Mouse (Mus musculus): ENCODE data around the gene Caly. TPM values are rescaled to one million over a fixed set of nuclear protein-coding genes. Genes with fewer than 3 reads are reported as not detected.

Gene Caly
- polyA plus RNA-seq, 1 experiment from 2014 or later: not detected

GRCm38 (mm10) chr7:140101993-140102860 lies 19.9 kb upstream of the Caly start, which contains the start of gene Fuom:
Gene Fuom, minus strand, starts transcription at chr7:140102441.
- Histone ChIP-seq H3K79me2 (ENCODE audit: inconsistent target) (no peaks in the 10 kb centered on the region), H3K27ac (no peak within 1 kb of the TSS), H3K4me3 (ENCODE audit: inconsistent target) (peak within 1 kb of the TSS; percentile 30), H3K36me3 (ENCODE audit: inconsistent target) (peaks cover 18% of the 10 kb centered on the region)
- 8% methylated on average over 30 of the region's 30 CpGs for WGBS (ENCODE audit: missing documents)

- 96% methylated on average over 8 of the region's 10 CpGs for WGBS (ENCODE audit: missing documents)
- peaks cover 11% of the 10 kb centered on the region for H3K36me3 ChIP-seq (ENCODE audit: inconsistent target)
- H3K79me2 ChIP-seq (ENCODE audit: inconsistent target): no peaks in the 10 kb centered on the region
- H3K27ac ChIP-seq: no peak overlapping the region
- peak overlapping the region; percentile 30; the same call in 1 of the 2 replicates for H3K4me3 ChIP-seq (ENCODE audit: inconsistent target)
Observed at GRCm38 (mm10) chr7:140101498-140101897, 19.1 kb upstream of the Caly start.

DNA sequence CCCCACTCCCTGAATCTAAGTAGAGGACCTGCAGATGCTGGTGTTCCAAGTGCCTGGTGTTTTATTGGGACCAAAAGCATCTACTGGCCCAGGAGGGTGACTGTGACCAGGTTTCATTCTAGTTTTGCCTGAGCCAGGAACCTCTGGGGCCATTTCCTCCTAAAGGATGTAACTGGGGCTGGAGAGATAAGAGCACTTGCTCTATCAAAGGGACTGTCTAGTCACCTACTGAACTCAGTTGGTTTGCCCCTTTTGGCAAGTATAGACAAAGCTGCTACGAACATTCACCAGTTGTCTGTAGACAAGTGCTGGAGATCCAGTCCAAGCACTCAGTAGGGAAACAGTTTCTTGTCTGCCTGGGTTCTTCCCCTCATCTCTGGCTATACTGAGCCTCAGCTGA lies 16.1 kb upstream of the Caly start:
- Histone ChIP-seq H3K79me2 (ENCODE audit: inconsistent target) (no peaks in the 10 kb centered on the region), H3K36me3 (ENCODE audit: inconsistent target) (no peaks in the 10 kb centered on the region), H3K4me3 (ENCODE audit: inconsistent target) (no peak overlapping the region), H3K27ac (no peak overlapping the region)
- WGBS (ENCODE audit: missing documents): 100% methylated on average over 1 of the region's 1 CpGs

DNA sequence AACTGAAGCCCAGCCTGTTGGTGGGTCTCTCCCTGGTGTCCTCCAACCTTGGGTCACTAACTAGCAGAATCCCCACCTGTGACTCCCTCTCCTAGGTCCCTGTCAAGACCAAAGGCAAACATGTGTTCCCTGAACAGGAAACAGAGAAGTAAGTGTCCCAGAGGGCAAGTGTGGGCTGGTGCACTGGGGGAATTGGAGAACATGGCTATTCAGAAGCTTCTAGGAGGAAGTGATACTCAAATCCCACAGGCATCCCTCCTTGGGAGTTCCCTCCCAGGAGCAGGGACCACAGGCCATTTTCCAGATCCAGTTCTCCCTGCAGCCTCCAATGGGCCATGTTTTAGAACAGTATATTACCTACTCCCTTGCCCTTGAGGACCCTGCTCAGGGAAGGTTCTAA lies 13.7 kb upstream of the Caly start:
- Histone ChIP-seq H3K79me2 (ENCODE audit: inconsistent target) (no peaks in the 10 kb centered on the region), H3K36me3 (ENCODE audit: inconsistent target) (no peaks in the 10 kb centered on the region), H3K4me3 (ENCODE audit: inconsistent target) (no peak overlapping the region), H3K27ac (no peak overlapping the region)

GRCm38 (mm10) chr7:140095556-140095955 lies 13.2 kb upstream of the Caly start:
- Histone ChIP-seq H3K79me2 (ENCODE audit: inconsistent target) (no peaks in the 10 kb centered on the region), H3K36me3 (ENCODE audit: inconsistent target) (no peaks in the 10 kb centered on the region), H3K27ac (no peak overlapping the region), H3K4me3 (ENCODE audit: inconsistent target) (no peak overlapping the region)
- 53% methylated on average over 1 of the region's 1 CpGs for WGBS (ENCODE audit: missing documents)

- Histone ChIP-seq H3K79me2 (ENCODE audit: inconsistent target) (no peaks in the 10 kb centered on the region), H3K4me3 (ENCODE audit: inconsistent target) (no peak overlapping the region), H3K36me3 (ENCODE audit: inconsistent target) (no peaks in the 10 kb centered on the region), H3K27ac (no peak overlapping the region)
- 76% methylated on average over 5 of the region's 5 CpGs for WGBS (ENCODE audit: missing documents)
Observed at GRCm38 (mm10) chr7:140094954-140095353, 12.6 kb upstream of the Caly start.

- Histone ChIP-seq H3K27ac (no peak within 1 kb of the TSS), H3K36me3 (ENCODE audit: inconsistent target) (no peaks in the 10 kb centered on the region), H3K4me3 (ENCODE audit: inconsistent target) (no peak within 1 kb of the TSS), H3K79me2 (ENCODE audit: inconsistent target) (no peaks in the 10 kb centered on the region)
- WGBS (ENCODE audit: missing documents): 98% methylated on average over 5 of the region's 5 CpGs
Observed at GRCm38 (mm10) chr7:140092924-140093528, 10.7 kb upstream of the Caly start, which contains the start of gene Prap1. Gene Prap1, plus strand, starts transcription at chr7:140093395.

DNA sequence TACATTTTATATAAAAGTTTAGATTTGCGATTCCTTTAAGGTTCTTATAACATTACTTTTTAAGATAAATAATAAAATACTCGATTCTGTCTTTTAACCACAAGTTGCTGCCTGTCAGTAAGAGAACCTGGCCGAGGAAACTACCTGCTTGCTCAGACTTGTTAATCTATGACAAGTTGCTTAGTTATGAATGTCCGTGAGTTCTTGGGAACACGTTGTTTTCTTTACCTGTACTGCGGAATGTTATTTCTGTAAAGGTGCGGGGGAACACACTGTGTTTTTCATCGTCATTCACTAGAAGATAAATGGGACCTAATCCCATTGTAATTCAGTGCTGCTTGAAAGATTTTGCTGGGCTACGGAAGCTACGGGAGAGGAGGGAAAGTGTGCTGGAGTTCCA lies 8.3 kb upstream of the Caly start:
- Histone ChIP-seq H3K36me3 (ENCODE audit: inconsistent target) (no peaks in the 10 kb centered on the region), H3K79me2 (ENCODE audit: inconsistent target) (no peaks in the 10 kb centered on the region), H3K4me3 (ENCODE audit: inconsistent target) (no peak overlapping the region), H3K27ac (no peak overlapping the region)
- 86% methylated on average over 10 of the region's 10 CpGs for WGBS (ENCODE audit: missing documents)

DNA sequence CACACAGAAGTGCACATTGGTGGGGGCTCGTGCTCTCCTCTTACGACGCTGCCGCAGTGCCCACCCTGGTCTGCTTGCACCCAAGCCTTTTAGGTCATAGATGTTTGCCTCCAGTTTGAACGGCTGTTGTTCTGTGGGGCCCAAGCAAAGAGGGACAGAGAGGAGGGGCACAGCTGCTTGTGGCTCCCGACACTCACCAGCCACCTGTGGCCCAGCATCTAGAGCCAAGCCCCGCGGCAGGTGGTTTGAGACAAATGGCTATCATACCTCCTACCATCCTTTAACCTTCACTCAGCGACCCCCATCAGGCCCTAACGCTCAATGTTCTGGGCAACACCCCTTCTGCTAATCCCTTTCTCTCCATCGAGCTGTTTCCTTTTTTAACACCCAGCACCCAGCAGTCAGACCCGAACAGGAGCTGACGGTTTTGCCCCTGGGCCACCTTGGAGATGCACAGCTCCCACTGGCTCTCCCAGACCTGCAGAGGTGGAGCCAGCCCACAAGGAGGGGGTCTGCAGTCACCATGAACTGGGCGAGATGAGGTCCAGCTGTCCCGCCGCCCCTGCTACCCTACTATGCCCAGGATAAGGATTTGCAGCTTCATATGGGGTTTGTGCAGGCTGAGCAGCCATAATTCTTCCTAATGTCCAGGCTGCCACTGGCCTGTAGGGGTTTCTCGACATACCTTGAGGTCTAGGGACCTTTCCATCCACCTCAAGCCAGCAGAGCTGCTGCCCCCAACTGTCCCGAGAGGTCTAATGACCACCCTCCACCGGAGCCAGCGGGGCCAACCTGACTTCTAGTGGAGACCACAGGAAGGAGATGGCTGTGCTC lies 723 bp downstream of the Caly start:
- no peaks in the 10 kb centered on the region for H3K79me2 ChIP-seq (ENCODE audit: inconsistent target)
- no peak overlapping the region for H3K27ac ChIP-seq
- H3K36me3 ChIP-seq (ENCODE audit: inconsistent target): no peaks in the 10 kb centered on the region
- 35% methylated on average over 20 of the region's 20 CpGs for WGBS (ENCODE audit: missing documents)
- no peak overlapping the region for H3K4me3 ChIP-seq (ENCODE audit: inconsistent target)

- WGBS (ENCODE audit: missing documents): 7% methylated on average over 24 of the region's 24 CpGs
- H3K4me3 ChIP-seq (ENCODE audit: inconsistent target): no peak overlapping the region
- no peak overlapping the region for H3K27ac ChIP-seq
- H3K79me2 ChIP-seq (ENCODE audit: inconsistent target): no peaks in the 10 kb centered on the region
- H3K36me3 ChIP-seq (ENCODE audit: inconsistent target): no peaks in the 10 kb centered on the region
Observed at GRCm38 (mm10) chr7:140080503-140081156, 1.7 kb downstream of the Caly start.

GRCm38 (mm10) chr7:140078711-140079110 lies 3.6 kb downstream of the Caly start:
- H3K27ac ChIP-seq: no peak overlapping the region
- WGBS (ENCODE audit: missing documents): 11% methylated on average over 5 of the region's 5 CpGs
- no peaks in the 10 kb centered on the region for H3K36me3 ChIP-seq (ENCODE audit: inconsistent target)
- H3K79me2 ChIP-seq (ENCODE audit: inconsistent target): no peaks in the 10 kb centered on the region
- no peak overlapping the region for H3K4me3 ChIP-seq (ENCODE audit: inconsistent target)

- WGBS (ENCODE audit: missing documents): 61% methylated on average over 6 of the region's 6 CpGs
- H3K4me3 ChIP-seq (ENCODE audit: inconsistent target): no peak overlapping the region
- no peak overlapping the region for H3K27ac ChIP-seq
- H3K79me2 ChIP-seq (ENCODE audit: inconsistent target): no peaks in the 10 kb centered on the region
- H3K36me3 ChIP-seq (ENCODE audit: inconsistent target): no peaks in the 10 kb centered on the region
Observed at GRCm38 (mm10) chr7:140077698-140078097, 4.7 kb downstream of the Caly start.

- H3K79me2 ChIP-seq (ENCODE audit: inconsistent target): no peaks in the 10 kb centered on the region
- H3K4me3 ChIP-seq (ENCODE audit: inconsistent target): no peak overlapping the region
- no peak overlapping the region for H3K27ac ChIP-seq
- WGBS (ENCODE audit: missing documents): 40% methylated on average over 38 of the region's 39 CpGs
- no peaks in the 10 kb centered on the region for H3K36me3 ChIP-seq (ENCODE audit: inconsistent target)
Observed at GRCm38 (mm10) chr7:140070042-140070711, 12.2 kb downstream of the Caly start.

DNA sequence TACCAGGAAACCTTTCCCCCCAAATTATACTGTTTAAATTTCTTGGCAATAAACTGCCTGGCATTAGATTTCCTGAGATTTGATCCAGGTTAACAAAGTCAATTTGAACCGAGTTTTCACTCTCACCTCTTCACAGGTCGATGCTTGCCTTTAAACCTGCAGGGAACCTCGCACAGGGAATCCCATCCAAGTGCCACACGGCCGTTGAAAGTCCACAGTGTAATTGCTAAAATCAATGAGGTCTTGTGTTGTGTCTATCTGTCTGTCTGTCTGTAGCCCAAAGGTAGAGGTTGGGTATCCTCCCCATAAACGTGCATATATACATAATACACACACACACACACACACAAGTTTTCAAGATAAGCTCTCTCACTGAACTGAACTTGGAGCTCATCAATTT lies 15.0 kb downstream of the Caly start:
- H3K79me2 ChIP-seq (ENCODE audit: inconsistent target): no peaks in the 10 kb centered on the region
- no peak overlapping the region for H3K4me3 ChIP-seq (ENCODE audit: inconsistent target)
- WGBS (ENCODE audit: missing documents): 70% methylated on average over 6 of the region's 6 CpGs
- no peaks in the 10 kb centered on the region for H3K36me3 ChIP-seq (ENCODE audit: inconsistent target)
- H3K27ac ChIP-seq: no peak overlapping the region
